Mouse (Mus musculus) limb, embryonic 13.5 days (tissue): ENCODE results near the gene Ppib. TPM values are rescaled to one million over a fixed set of nuclear protein-coding genes. Genes with fewer than 3 reads are reported as not detected.

Source experiments
- ATAC-seq: fragments of 200-750 bp; cut with Nextera tagmentation; 2 replicates; pipeline ENCODE4 v1.8.0; 2017; ENCODE audit warnings: low read depth, moderate number of reproducible peaks, moderate TSS enrichment; ENCODE audit not compliant: low FRiP score
- H3K27ac ChIP-seq: fragments of 300-500 bp; sonication (generic); 2 replicates; pipeline ENCODE4 v1.5.1; 2015; ENCODE audit warnings: inconsistent platforms, mild to moderate bottlenecking, moderate library complexity
- H3K27me3 ChIP-seq: fragments of 300-500 bp; sonication (generic); 2 replicates; pipeline ENCODE4 v1.6.1; 2015; ENCODE audit warnings: mild to moderate bottlenecking, inconsistent platforms
- H3K36me3 ChIP-seq: fragments of 300-500 bp; sonication (generic); 2 replicates; pipeline ENCODE4 v1.6.1; 2015; ENCODE audit warnings: inconsistent platforms, mild to moderate bottlenecking, moderate library complexity
- H3K4me1 ChIP-seq: fragments of 300-500 bp; sonication (generic); 2 replicates; pipeline ENCODE4 v1.6.1; 2015; ENCODE audit warnings: inconsistent platforms
- H3K4me2 ChIP-seq: fragments of 300-500 bp; sonication (generic); replicated peaks from 2 replicates; pipeline ENCODE4 v1.6.1; 2015; ENCODE audit warnings: inconsistent platforms, mild to moderate bottlenecking, moderate library complexity
- H3K4me3 ChIP-seq: fragments of 300-500 bp; sonication (generic); 2 replicates; pipeline ENCODE4 v1.5.1; 2015; ENCODE audit warnings: moderate library complexity, mild to moderate bottlenecking, inconsistent platforms
- H3K9ac ChIP-seq: fragments of 300-500 bp; sonication (generic); 2 replicates; pipeline ENCODE4 v1.6.1; 2015; ENCODE audit warnings: mild to moderate bottlenecking, inconsistent platforms
- H3K9me3 ChIP-seq: fragments of 300-500 bp; sonication (generic); 2 replicates; pipeline ENCODE4 v1.6.1; 2016; ENCODE audit warnings: inconsistent platforms
- WGBS: fragments of 180-500 bp; shearing (Covaris S2); methylation state at CpG from one replicate; pipeline ENCODE4 v1.1.7; 2015; 5-methylcytosine and 5-hydroxymethylcytosine counted together
- polyA plus RNA-seq: library from polyadenylated mRNA; unstranded; fragments of >200 nt; fragmentation: Nextera tagmentation; extraction: Ambion mirVana; gene quantifications from 2 replicates; pipeline ENCODE4 v1.2.1, GENCODE M21; 2015

Ppib gene
- polyA plus RNA-seq = 665 and 680 TPM in 2 replicates

GRCm38 (mm10) chr9:66059583-66060307 is at the start of gene Ppib:
Ppib (plus strand) TSS chr9:66060222.
- ATAC-seq = peak; percentile 97
- peak within 1 kb of the TSS; percentile 88 for H3K4me2 ChIP-seq
- H3K36me3 ChIP-seq = peaks cover 25% of the 10 kb centered on the region
- H3K27me3 ChIP-seq = no peaks in the 10 kb centered on the region
- H3K27ac ChIP-seq = peak within 1 kb of the TSS; percentile 78
- no peaks in the 10 kb centered on the region for H3K9me3 ChIP-seq
- peak within 1 kb of the TSS; percentile 91 for H3K9ac ChIP-seq
- peak within 1 kb of the TSS; percentile 85 for H3K4me3 ChIP-seq
- 2% methylated on average over 51 of the region's 51 CpGs for WGBS
- H3K4me1 ChIP-seq = peaks cover 21% of the 10 kb centered on the region

GRCm38 (mm10) chr9:66020601-66021000 is 39.4 kb upstream of the Ppib start:
- Histone ChIP-seq H3K4me1 (no peaks in the 10 kb centered on the region), H3K4me2 (no peak overlapping the region), H3K9me3 (no peaks in the 10 kb centered on the region), H3K4me3 (no peak overlapping the region), H3K27me3 (no peaks in the 10 kb centered on the region), H3K27ac (no peak overlapping the region), H3K9ac (no peak overlapping the region), H3K36me3 (peaks cover 45% of the 10 kb centered on the region)
- no peak for ATAC-seq

GRCm38 (mm10) chr9:66038082-66038481 is 21.9 kb upstream of the Ppib start:
- 87% methylated on average over 4 of the region's 4 CpGs for WGBS
- H3K27ac ChIP-seq = no peak overlapping the region
- H3K27me3 ChIP-seq = no peaks in the 10 kb centered on the region
- ATAC-seq = no peak
- H3K4me3 ChIP-seq = no peak overlapping the region
- no peak overlapping the region for H3K4me2 ChIP-seq
- no peaks in the 10 kb centered on the region for H3K4me1 ChIP-seq
- peaks cover 57% of the 10 kb centered on the region for H3K36me3 ChIP-seq
- H3K9me3 ChIP-seq = no peaks in the 10 kb centered on the region
- H3K9ac ChIP-seq = no peak overlapping the region

- WGBS = 94% methylated on average over 4 of the region's 4 CpGs
- H3K27me3 ChIP-seq = no peaks in the 10 kb centered on the region
- no peak for ATAC-seq
- H3K36me3 ChIP-seq = peaks cover 52% of the 10 kb centered on the region
- H3K9me3 ChIP-seq = no peaks in the 10 kb centered on the region
- no peak overlapping the region for H3K4me3 ChIP-seq
- H3K4me2 ChIP-seq = no peak overlapping the region
- H3K9ac ChIP-seq = no peak overlapping the region
- H3K27ac ChIP-seq = no peak overlapping the region
- H3K4me1 ChIP-seq = no peaks in the 10 kb centered on the region
Measured at GRCm38 (mm10) chr9:66038581-66038980, 21.4 kb upstream of the Ppib start.

- Histone ChIP-seq H3K27me3 (no peaks in the 10 kb centered on the region), H3K36me3 (peaks cover 51% of the 10 kb centered on the region), H3K9ac (no peak overlapping the region), H3K4me2 (no peak overlapping the region), H3K9me3 (no peaks in the 10 kb centered on the region), H3K27ac (no peak overlapping the region), H3K4me3 (no peak overlapping the region), H3K4me1 (no peaks in the 10 kb centered on the region)
- ATAC-seq = no peak
- WGBS = 82% methylated on average over 4 of the region's 4 CpGs
Measured at GRCm38 (mm10) chr9:66039290-66039689, 20.7 kb upstream of the Ppib start.

- H3K27me3 ChIP-seq = no peaks in the 10 kb centered on the region
- 92% methylated on average over 3 of the region's 3 CpGs for WGBS
- no peak overlapping the region for H3K9ac ChIP-seq
- no peak overlapping the region for H3K4me3 ChIP-seq
- peaks cover 48% of the 10 kb centered on the region for H3K36me3 ChIP-seq
- no peak overlapping the region for H3K27ac ChIP-seq
- no peak for ATAC-seq
- no peak overlapping the region for H3K4me2 ChIP-seq
- H3K9me3 ChIP-seq = no peaks in the 10 kb centered on the region
- H3K4me1 ChIP-seq = no peaks in the 10 kb centered on the region
Measured at GRCm38 (mm10) chr9:66040801-66041200, 19.2 kb upstream of the Ppib start.

- Histone ChIP-seq H3K9me3 (no peaks in the 10 kb centered on the region), H3K4me3 (no peak overlapping the region), H3K36me3 (peaks cover 42% of the 10 kb centered on the region), H3K9ac (no peak overlapping the region), H3K27ac (no peak overlapping the region), H3K4me2 (no peak overlapping the region), H3K27me3 (no peaks in the 10 kb centered on the region), H3K4me1 (no peaks in the 10 kb centered on the region)
- no peak for ATAC-seq
- 86% methylated on average over 4 of the region's 4 CpGs for WGBS
Measured at GRCm38 (mm10) chr9:66042331-66042730, 17.7 kb upstream of the Ppib start.

GRCm38 (mm10) chr9:66043241-66043640 is 16.8 kb upstream of the Ppib start:
- WGBS = 94% methylated on average over 3 of the region's 3 CpGs
- no peaks in the 10 kb centered on the region for H3K4me1 ChIP-seq
- no peak for ATAC-seq

GRCm38 (mm10) chr9:66049931-66050601 is 10.0 kb upstream of the Ppib start:
- peaks cover 2% of the 10 kb centered on the region; the same call in 1 of the 2 replicates for H3K36me3 ChIP-seq
- no peak overlapping the region for H3K9ac ChIP-seq
- no peak overlapping the region for H3K4me3 ChIP-seq
- no peak overlapping the region for H3K4me2 ChIP-seq
- H3K9me3 ChIP-seq = no peaks in the 10 kb centered on the region
- no peaks in the 10 kb centered on the region for H3K27me3 ChIP-seq
- H3K4me1 ChIP-seq = no peaks in the 10 kb centered on the region
- WGBS = 76% methylated on average over 6 of the region's 6 CpGs
- no peak for ATAC-seq
- no peak overlapping the region for H3K27ac ChIP-seq

More at GRCm38 (mm10) chr9:66043241-66043640, 16.8 kb upstream of the Ppib start:
- Histone ChIP-seq H3K4me3 (no peak overlapping the region), H3K4me2 (no peak overlapping the region), H3K27ac (no peak overlapping the region), H3K9ac (no peak overlapping the region), H3K36me3 (peaks cover 37% of the 10 kb centered on the region), H3K9me3 (no peaks in the 10 kb centered on the region), H3K27me3 (no peaks in the 10 kb centered on the region)

GRCm38 (mm10) chr9:66051493-66051892 is 8.5 kb upstream of the Ppib start:
- H3K4me2 ChIP-seq = no peak overlapping the region
- no peak overlapping the region for H3K27ac ChIP-seq
- WGBS = 69% methylated on average over 4 of the region's 4 CpGs
- no peak overlapping the region for H3K4me3 ChIP-seq
- no peaks in the 10 kb centered on the region for H3K9me3 ChIP-seq
- ATAC-seq = no peak
- no peaks in the 10 kb centered on the region for H3K27me3 ChIP-seq
- H3K4me1 ChIP-seq = no peaks in the 10 kb centered on the region
- no peak overlapping the region for H3K9ac ChIP-seq
- no peaks in the 10 kb centered on the region; the same call in 1 of the 2 replicates for H3K36me3 ChIP-seq

- H3K4me2 ChIP-seq = no peak overlapping the region
- no peaks in the 10 kb centered on the region for H3K9me3 ChIP-seq
- ATAC-seq = no peak
- H3K9ac ChIP-seq = no peak overlapping the region
- no peak overlapping the region for H3K4me3 ChIP-seq
- H3K4me1 ChIP-seq = no peaks in the 10 kb centered on the region
- 82% methylated on average over 1 of the region's 1 CpGs for WGBS
- no peaks in the 10 kb centered on the region for H3K27me3 ChIP-seq
- no peaks in the 10 kb centered on the region; the same call in 1 of the 2 replicates for H3K36me3 ChIP-seq
- H3K27ac ChIP-seq = no peak overlapping the region
Measured at GRCm38 (mm10) chr9:66052731-66053130, 7.3 kb upstream of the Ppib start.

GRCm38 (mm10) chr9:66053620-66054019 is 6.4 kb upstream of the Ppib start:
- WGBS = 36% methylated on average over 1 of the region's 1 CpGs
- Histone ChIP-seq H3K36me3 (no peaks in the 10 kb centered on the region; the same call in 1 of the 2 replicates), H3K4me2 (no peak overlapping the region), H3K4me3 (no peak overlapping the region), H3K9ac (no peak overlapping the region), H3K27me3 (no peaks in the 10 kb centered on the region), H3K9me3 (no peaks in the 10 kb centered on the region), H3K4me1 (0 out of 2 replicates have a peak, but pooled peaks cover 2% of the 10 kb centered on the region), H3K27ac (no peak overlapping the region)
- no peak for ATAC-seq
